Mouse (Mus musculus) heart, adult 2 months (tissue): ENCODE data around the gene Cacybp.

Source experiments
- EP300 ChIP-seq: fragments of 200-500 bp; IDR thresholded peaks from 2 replicates; pipeline ENCODE4 v1.6.1; 2011; ENCODE audit warnings: low read depth, low read length, control low read depth; ENCODE audit not compliant: insufficient read depth
- POLR2A ChIP-seq: fragments of 200-500 bp; IDR thresholded peaks from 2 replicates; pipeline ENCODE4 v1.6.1; 2011; ENCODE audit warnings: mild to moderate bottlenecking, low read depth, low read length, control low read depth; ENCODE audit not compliant: insufficient read depth

- TF ChIP-seq EP300 (no peak), POLR2A (no peak)
These were observed 34.8 kb upstream of the Cacybp start for GRCm38 (mm10) chr1:160247473-160247872.
